Mouse (Mus musculus) adrenal gland, postnatal 14 days (tissue): ENCODE measurements around the gene Spin2c. TPM values are rescaled to one million over a fixed set of nuclear protein-coding genes. Genes with fewer than 3 reads are reported as not detected.

Experiments used
- DNase-seq: peaks from one replicate; pipeline ENCODE4 v3.0.0; 2021; ENCODE audit warnings: mixed read lengths
- long read RNA-seq, 2 experiments: library from polyadenylated mRNA; stranded (forward); transcript quantifications; one replicate each; pipeline ENCODE4 v2.0.0; 2021
- total RNA-seq: library from RNA; stranded (reverse); gene quantifications from 2 replicates; pipeline ENCODE4 v1.2.3, GENCODE M21; 2021

The Spin2c gene
- total RNA-seq = 0.78 and 0.86 TPM in 2 replicates
- long read RNA-seq, experiment 1, partial matches to known transcripts = 0 of 1 reads
- long read RNA-seq, experiment 1, other reads (novel, unspliced or antisense) = 0 of 1 reads
- long read RNA-seq, experiment 2 = 0 reads

GRCm38 (mm10) chrX:153831951-153832561 is at the start of gene Spin2c:
Gene Spin2c, plus strand, starts transcription at chrX:153832225.
- DNase-seq = peak; percentile 47

GRCm38 (mm10) chrX:153832606-153833005 is 581 bp downstream of the Spin2c start:
- DNase-seq = no peak

Other genes starting within 250 kb of the Spin2c start
- 16.2 and 19.9 TPM in 2 replicates for gene Kctd12b, start 135.8 kb upstream of the Spin2c start, total RNA-seq
- gene Nbdy, start 108.6 kb upstream of the Spin2c start, total RNA-seq = 57.8 and 58.1 TPM in 2 replicates
- not detected in 2 replicates for gene Samt1, start 180.4 kb downstream of the Spin2c start, total RNA-seq
- gene 4921511M17Rik, start 201.6 kb downstream of the Spin2c start, total RNA-seq = not detected in 2 replicates
- gene Gm10057, start 222.8 kb downstream of the Spin2c start, total RNA-seq = not detected in 2 replicates